Mouse (Mus musculus) kidney, adult 10 weeks (tissue): ENCODE measurements around the gene Ccdc80. TPM values are rescaled to one million over a fixed set of nuclear protein-coding genes. Genes with fewer than 3 reads are reported as not detected.

ENCODE experiments used
- polyA plus RNA-seq: library from polyadenylated mRNA; stranded (reverse); fragments of 350-450 nt; fragmentation: Illumina TruSeq; extraction: RNeasy Lipid Tissue Mini Kit (QIAGEN cat#74804); gene quantifications from one replicate; pipeline ENCODE4 v1.2.3, GENCODE M21; 2014; ENCODE audit warnings: low read depth, low replicate concordance

Gene Ccdc80
- polyA plus RNA-seq, result 4.6 TPM

GRCm38 (mm10) chr16:45093137-45093731 is at the start of gene Ccdc80:
Gene Ccdc80 (plus strand): TSS chr16:45093402.

DNA sequence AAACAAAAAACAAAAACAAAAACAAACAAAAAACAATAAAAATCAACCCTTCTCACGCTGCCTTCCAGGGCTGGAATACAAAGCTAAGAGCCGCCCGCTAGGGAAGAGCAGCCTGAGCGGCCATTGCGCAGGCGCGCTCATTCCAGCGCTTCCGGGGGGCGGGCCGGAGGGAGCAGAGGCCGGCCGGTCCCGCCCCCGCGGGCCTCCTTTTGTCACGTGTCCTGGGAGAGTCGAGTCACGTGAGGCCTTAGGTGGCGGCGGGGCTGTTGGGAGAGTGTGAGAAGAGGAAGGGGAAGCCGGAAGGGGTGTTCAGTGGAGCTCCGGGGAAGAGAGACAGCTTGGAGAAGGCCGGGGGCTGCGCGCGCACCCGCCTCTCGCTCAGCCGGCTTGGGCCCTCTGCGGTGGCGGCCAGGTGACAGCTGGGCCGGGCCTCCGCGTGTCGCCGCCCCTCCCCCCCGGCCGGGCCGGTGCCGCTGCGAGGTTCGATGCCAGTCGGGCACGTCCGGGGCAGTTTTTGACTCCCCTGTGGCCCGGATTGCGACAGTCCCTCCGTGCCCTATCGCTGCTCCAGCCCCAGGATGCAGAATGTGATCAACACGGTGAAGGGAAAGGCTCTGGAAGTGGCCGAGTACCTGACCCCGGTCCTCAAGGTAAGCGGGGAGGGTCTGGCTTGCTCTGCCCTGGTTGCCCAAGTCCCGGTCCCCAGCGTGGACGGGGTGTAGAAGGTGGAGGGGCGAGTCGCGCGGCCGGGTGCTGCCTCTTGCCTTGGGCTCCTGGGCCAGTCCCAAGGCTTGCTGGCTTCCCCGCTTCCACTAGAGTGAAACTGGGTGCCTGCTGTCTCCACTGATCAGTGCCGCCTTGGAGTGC is 65.6 kb downstream of the Ccdc80 start, which contains the start of the genes Slc35a5 and Atg3:
Gene Slc35a5 (minus strand): TSS at position 185 of the 867 bp plus-strand sequence.
Gene Atg3 (plus strand): TSS at position 264 of the 867 bp plus-strand sequence.

Other genes starting within 250 kb of the Ccdc80 start
- not detected for gene Cd200r2, start 226.3 kb upstream of the Ccdc80 start, polyA plus RNA-seq
- not detected for gene Cd200r3, start 149.7 kb upstream of the Ccdc80 start, polyA plus RNA-seq
- gene Slc35a5, start 65.3 kb downstream of the Ccdc80 start, polyA plus RNA-seq, result 63.1 TPM
- 145 TPM for gene Atg3, start 65.4 kb downstream of the Ccdc80 start, polyA plus RNA-seq
- gene Btla, start 130.9 kb downstream of the Ccdc80 start, polyA plus RNA-seq, result 1.1 TPM